Comparison of ENCODE assay signal across 10 mouse cellular contexts in genomic region chr10:59896211-59896610, GRCm38 (mm10). TPM values are rescaled to one million over a fixed set of nuclear protein-coding genes. Genes with fewer than 3 reads are reported as not detected.
DNase-seq lines count a peak whose midpoint lies in the region; ATAC-seq and TF ChIP-seq lines count a peak whose summit lies in the region.
"Had no signal": no experiment of that assay in that cellular context is flagged by ENCODE, and none has a peak within 500 bp of the region (broad histone marks: within the 10 kb centered on the region; RNA-seq: fewer than 3 reads in every experiment).

No protein-coding gene starts in this region.

- peak overlapping the region; percentile 32 for H3K9ac ChIP-seq in forebrain, embryonic 11.5 days (ENCODE audit: low read length)
- H3K9ac ChIP-seq in hindbrain, embryonic 15.5 days: no peak overlapping the region
- peak overlapping the region; percentile 17 for H3K9ac ChIP-seq in midbrain, embryonic 16.5 days (ENCODE audit: low read depth, low read length)
- no peak overlapping the region for H3K9ac ChIP-seq in intestine, embryonic 16.5 days (ENCODE audit: low read depth, low read length)
- H3K9ac ChIP-seq: lung, embryonic 15.5 days had no signal

- peak overlapping the region; percentile 91; the same call in 1 of the 2 replicates for H3K27ac ChIP-seq in forebrain, embryonic 11.5 days (ENCODE audit: low read depth, low read length)
- peak overlapping the region; percentile 95 for H3K27ac ChIP-seq in hindbrain, embryonic 15.5 days (replicated peaks)
- peak overlapping the region; percentile 97 for H3K27ac ChIP-seq in midbrain, embryonic 16.5 days (ENCODE audit: low read length)
- H3K27ac ChIP-seq in intestine, embryonic 16.5 days (ENCODE audit: low read length): no peak overlapping the region

- WGBS in forebrain, embryonic 11.5 days: 95% methylated on average over 4 of the region's 4 CpGs
- 90% methylated on average over 4 of the region's 4 CpGs for WGBS in hindbrain, embryonic 15.5 days
- 91% methylated on average over 4 of the region's 4 CpGs for WGBS in midbrain, embryonic 16.5 days
- WGBS in intestine, embryonic 16.5 days: 89% methylated on average over 4 of the region's 4 CpGs
- 85% methylated on average over 4 of the region's 4 CpGs for WGBS in lung, adult 2 months

- H3K9me3 ChIP-seq in megakaryocyte, embryonic 14.5 days: no peaks in the 10 kb centered on the region
- H3K9me3 ChIP-seq in forebrain, embryonic 11.5 days (ENCODE audit: control insufficient read depth, low read length): no peaks in the 10 kb centered on the region
- no peaks in the 10 kb centered on the region for H3K9me3 ChIP-seq in hindbrain, embryonic 15.5 days
- no peaks in the 10 kb centered on the region for H3K9me3 ChIP-seq in midbrain, embryonic 16.5 days (replicated peaks; ENCODE audit: control insufficient read depth, low read length, poor library complexity, severe bottlenecking)
- no peaks in the 10 kb centered on the region for H3K9me3 ChIP-seq in intestine, embryonic 16.5 days (ENCODE audit: control insufficient read depth, low read length)
- H3K9me3 ChIP-seq: lung, embryonic 15.5 days had no signal

- H3K4me1 ChIP-seq in megakaryocyte, embryonic 14.5 days: peaks cover 99% of the 10 kb centered on the region
- H3K4me1 ChIP-seq in forebrain, embryonic 11.5 days (replicated peaks; ENCODE audit: control insufficient read depth, insufficient read depth, low read length): peaks cover 45% of the 10 kb centered on the region
- peaks cover 73% of the 10 kb centered on the region for H3K4me1 ChIP-seq in hindbrain, embryonic 15.5 days (replicated peaks)
- peaks cover 59% of the 10 kb centered on the region for H3K4me1 ChIP-seq in midbrain, embryonic 16.5 days (ENCODE audit: control insufficient read depth, insufficient read depth, low read length)
- H3K4me1 ChIP-seq in intestine, embryonic 16.5 days (ENCODE audit: control insufficient read depth, insufficient read depth, low read length): peaks cover 38% of the 10 kb centered on the region
- H3K4me1 ChIP-seq in lung, adult 2 months (ENCODE audit: control insufficient read depth, insufficient read depth, low read length): peaks cover 19% of the 10 kb centered on the region

- peak overlapping the region; percentile 81 for H3K4me3 ChIP-seq in megakaryocyte, embryonic 14.5 days (replicated peaks)
- no peak overlapping the region for H3K4me3 ChIP-seq in forebrain, embryonic 11.5 days (ENCODE audit: low read depth, low read length)
- H3K4me3 ChIP-seq in hindbrain, embryonic 15.5 days: no peak overlapping the region
- H3K4me3 ChIP-seq in midbrain, embryonic 16.5 days (ENCODE audit: low read depth, low read length): no peak overlapping the region
- H3K4me3 ChIP-seq in intestine, embryonic 16.5 days (ENCODE audit: low read length): no peak overlapping the region
- no peak overlapping the region for H3K4me3 ChIP-seq in lung, adult 2 months (replicated peaks; ENCODE audit: extremely low read depth, low read depth, low read length)
- H3K4me3 ChIP-seq: lung, embryonic 15.5 days had no signal

- no peak for TF ChIP-seq CTCF in lung, adult 2 months (IDR thresholded peaks at IDR 0.05; ENCODE audit: insufficient read depth, low read length)

- H3K27me3 ChIP-seq in megakaryocyte, embryonic 14.5 days (replicated peaks): no peaks in the 10 kb centered on the region
- no peaks in the 10 kb centered on the region for H3K27me3 ChIP-seq in forebrain, embryonic 11.5 days (ENCODE audit: control insufficient read depth, insufficient read depth, low read length)
- H3K27me3 ChIP-seq in hindbrain, embryonic 15.5 days: no peaks in the 10 kb centered on the region
- H3K27me3 ChIP-seq in midbrain, embryonic 16.5 days (ENCODE audit: control insufficient read depth, insufficient read depth, low read depth, low read length): no peaks in the 10 kb centered on the region
- H3K27me3 ChIP-seq in intestine, embryonic 16.5 days (replicated peaks; ENCODE audit: control insufficient read depth, insufficient read depth, low read length): no peaks in the 10 kb centered on the region
- H3K27me3 ChIP-seq: lung, embryonic 15.5 days had no signal

- ATAC-seq in megakaryocyte, adult 5-6 weeks (ENCODE audit: poor library complexity, severe bottlenecking): no peak
- no peak for ATAC-seq in forebrain, embryonic 11.5 days (replicated peaks; ENCODE audit: low FRiP score)
- no peak for ATAC-seq in hindbrain, embryonic 15.5 days (ENCODE audit: low FRiP score, low read depth)
- no peak for ATAC-seq in midbrain, embryonic 16.5 days
- ATAC-seq in intestine, embryonic 16.5 days: no peak

- H3K4me2 ChIP-seq in forebrain, embryonic 11.5 days (ENCODE audit: low read depth, low read length, severe bottlenecking): no peak overlapping the region
- H3K4me2 ChIP-seq in hindbrain, embryonic 15.5 days: no peak overlapping the region
- H3K4me2 ChIP-seq in midbrain, embryonic 16.5 days (ENCODE audit: low read length): no peak overlapping the region
- no peak overlapping the region for H3K4me2 ChIP-seq in intestine, embryonic 16.5 days (ENCODE audit: low read depth, low read length)
- H3K4me2 ChIP-seq: lung, embryonic 15.5 days had no signal

- TF ChIP-seq POLR2A in lung, adult 2 months (IDR thresholded peaks at IDR 0.05; ENCODE audit: borderline replicate concordance, extremely low read depth, low read depth, low read length): no peak

- H3K36me3 ChIP-seq in megakaryocyte, embryonic 14.5 days (replicated peaks; ENCODE audit: low read length): peaks cover 74% of the 10 kb centered on the region
- H3K36me3 ChIP-seq in forebrain, embryonic 11.5 days (ENCODE audit: control insufficient read depth, insufficient read depth, low read length): peaks cover 5% of the 10 kb centered on the region; the same call in 1 of the 2 replicates
- peaks cover 33% of the 10 kb centered on the region for H3K36me3 ChIP-seq in hindbrain, embryonic 15.5 days
- H3K36me3 ChIP-seq in midbrain, embryonic 16.5 days (ENCODE audit: control insufficient read depth, insufficient read depth, low read length): peaks cover 21% of the 10 kb centered on the region
- H3K36me3 ChIP-seq in intestine, embryonic 16.5 days (ENCODE audit: control insufficient read depth, insufficient read depth, low read length): peaks cover 14% of the 10 kb centered on the region

- no peak for DNase-seq in forebrain, embryonic 11.5 days (ENCODE audit: low spot score)
- DNase-seq in lung, adult 2 months: no peak
- no peak for DNase-seq in frontal cortex, postnatal 10 days (ENCODE audit: low spot score in 2 of 2)
- DNase-seq: heart, postnatal 4 days had no signal

RNA-seq across cellular contexts. Expression of gene Dnajb12, which starts 16.9 kb away (rescaled TPM):
- polyA plus RNA-seq in megakaryocyte, embryonic 14.5 days (2012; ENCODE audit: insufficient read depth, low replicate concordance): 68.2 and 87.1 TPM in 2 replicates
- total RNA-seq in megakaryocyte, adult 5-6 weeks (2015): 21.9 and 26.0 TPM in 2 replicates
- total RNA-seq in megakaryocyte, adult 5-6 weeks (2017): 17.3 and 18.5 TPM in 2 replicates
- 25.3 and 26.5 TPM in 2 replicates for polyA plus RNA-seq in forebrain, embryonic 11.5 days (2014; fragmentation: Nextera tagmentation; extraction: Ambion mirVana)
- polyA plus RNA-seq in hindbrain, embryonic 15.5 days (2015; fragmentation: Nextera tagmentation; extraction: Ambion mirVana): 18.6 and 24.6 TPM in 2 replicates
- polyA plus RNA-seq in midbrain, embryonic 16.5 days (2015; fragmentation: Nextera tagmentation; extraction: Ambion mirVana): 18.5 and 19.1 TPM in 2 replicates
- polyA plus RNA-seq in intestine, embryonic 16.5 days (2015; fragmentation: Nextera tagmentation; extraction: Ambion mirVana): 26.6 and 27.6 TPM in 2 replicates
- polyA plus RNA-seq in lung, adult 2 months (2012; rRNA removed): 49.5 and 57.2 TPM in 2 replicates

RNA-seq across cellular contexts. Expression of gene Ddit4, which starts 55.4 kb away (rescaled TPM):
- 33.2 and 44.6 TPM in 2 replicates for polyA plus RNA-seq in megakaryocyte, embryonic 14.5 days (2012; ENCODE audit: insufficient read depth, low replicate concordance)
- 2.2 and 2.4 TPM in 2 replicates for total RNA-seq in megakaryocyte, adult 5-6 weeks (2015)
- 0.94 and 1.2 TPM in 2 replicates for total RNA-seq in megakaryocyte, adult 5-6 weeks (2017)
- 7.4 and 9.5 TPM in 2 replicates for polyA plus RNA-seq in forebrain, embryonic 11.5 days (2014; fragmentation: Nextera tagmentation; extraction: Ambion mirVana)
- 68.9 and 71.1 TPM in 2 replicates for polyA plus RNA-seq in hindbrain, embryonic 15.5 days (2015; fragmentation: Nextera tagmentation; extraction: Ambion mirVana)
- polyA plus RNA-seq in midbrain, embryonic 16.5 days (2015; fragmentation: Nextera tagmentation; extraction: Ambion mirVana): 52.7 and 66.3 TPM in 2 replicates
- 28.6 and 33.1 TPM in 2 replicates for polyA plus RNA-seq in intestine, embryonic 16.5 days (2015; fragmentation: Nextera tagmentation; extraction: Ambion mirVana)
- polyA plus RNA-seq in lung, adult 2 months (2012; rRNA removed): 32.6 and 53.4 TPM in 2 replicates

Comparison
In these comparisons a context has a peak if more than half of its experiments do, and no peak if none do; other contexts are left out.
1. H3K9ac ChIP-seq: peak in forebrain, embryonic 11.5 days (single experiment) and midbrain, embryonic 16.5 days (single experiment); none in hindbrain, embryonic 15.5 days (single experiment) and intestine, embryonic 16.5 days (single experiment).